Mouse (Mus musculus): Measurements from ENCODE around the gene Txk. TPM values are rescaled to one million over a fixed set of nuclear protein-coding genes. Genes with fewer than 3 reads are reported as not detected.

Gene Txk
- polyA plus RNA-seq, 1 experiment from 2014 or later: 0.74 TPM

DNA sequence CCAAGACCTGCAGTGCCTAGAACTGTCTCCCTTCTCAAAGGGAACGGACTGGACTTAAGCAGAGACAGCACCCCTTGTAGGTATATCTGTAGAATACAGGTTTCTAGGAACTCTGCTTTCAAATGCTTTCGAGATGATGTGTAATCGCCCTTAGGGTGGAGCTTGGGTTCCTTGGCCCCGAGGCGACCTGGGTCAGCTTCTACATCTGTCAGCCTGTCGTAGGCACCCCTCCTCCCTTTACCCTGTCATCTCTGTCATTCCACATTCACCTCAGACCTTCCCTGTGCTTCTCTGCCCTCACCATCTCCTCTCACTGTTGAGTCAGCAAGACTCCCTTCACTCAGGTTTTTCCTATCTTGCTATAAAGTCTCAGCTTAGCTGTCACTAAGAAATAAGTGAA is 17.3 kb upstream of the Txk start:
- Histone ChIP-seq H3K9me3 (no peaks in the 10 kb centered on the region), H3K9ac (no peak overlapping the region), H3K4me2 (no peak overlapping the region), H3K36me3 (no peaks in the 10 kb centered on the region), H3K27me3 (no peaks in the 10 kb centered on the region), H3K4me3 (no peak overlapping the region), H3K4me1 (no peaks in the 10 kb centered on the region), H3K27ac (no peak overlapping the region)
- ATAC-seq (ENCODE audit: borderline replicate concordance, extremely low read depth, low FRiP score, low TSS enrichment): no peak
- WGBS: 39% methylated on average over 6 of the region's 6 CpGs

DNA sequence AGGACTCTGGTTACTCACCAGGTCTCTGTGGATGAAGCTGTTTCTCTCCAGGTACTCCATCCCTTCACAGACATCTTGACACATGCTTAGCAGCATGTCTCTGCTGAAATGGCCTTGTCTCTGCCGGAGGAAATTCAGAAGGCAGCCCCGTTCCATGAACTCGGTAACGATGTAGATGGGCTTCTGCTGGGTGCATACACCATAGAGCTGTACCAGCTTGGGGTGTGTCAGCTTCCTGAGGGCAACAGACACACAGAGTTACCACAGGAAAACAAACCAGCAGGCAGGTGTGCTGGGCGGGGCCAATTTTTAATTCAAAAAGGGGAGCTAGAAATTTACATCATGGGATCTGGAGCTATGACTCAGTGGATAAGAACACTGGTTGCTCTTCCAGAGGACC is 11.0 kb upstream of the Txk start:
- no peak overlapping the region for H3K4me3 ChIP-seq
- no peak overlapping the region for H3K27ac ChIP-seq
- no peaks in the 10 kb centered on the region for H3K27me3 ChIP-seq
- 76% methylated on average over 5 of the region's 5 CpGs for WGBS
- no peaks in the 10 kb centered on the region for H3K9me3 ChIP-seq
- H3K36me3 ChIP-seq: no peaks in the 10 kb centered on the region
- no peak overlapping the region for H3K4me2 ChIP-seq
- no peaks in the 10 kb centered on the region for H3K4me1 ChIP-seq
- ATAC-seq (ENCODE audit: borderline replicate concordance, extremely low read depth, low FRiP score, low TSS enrichment): no peak
- no peak overlapping the region for H3K9ac ChIP-seq

DNA sequence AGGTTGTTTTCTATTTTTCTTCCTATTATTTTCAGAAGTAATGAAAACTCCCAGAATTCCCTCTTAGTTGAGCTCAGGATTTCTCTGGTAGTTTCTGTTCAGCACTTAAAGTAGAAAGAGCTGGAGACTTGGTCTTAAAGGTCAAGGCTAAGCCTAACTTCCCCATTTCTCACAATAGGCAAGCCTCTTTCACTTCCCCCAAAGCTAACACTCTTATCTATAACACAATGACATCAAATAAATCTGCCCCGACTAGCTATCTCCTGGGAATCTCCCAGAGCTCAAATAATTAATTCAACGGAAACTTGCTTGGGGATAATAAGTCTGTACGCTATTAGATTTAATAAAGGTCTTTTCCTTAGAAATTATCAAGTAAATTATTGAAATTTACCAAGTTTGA is 10.4 kb upstream of the Txk start:
- no peaks in the 10 kb centered on the region for H3K27me3 ChIP-seq
- no peaks in the 10 kb centered on the region for H3K4me1 ChIP-seq
- no peak overlapping the region for H3K9ac ChIP-seq
- no peak overlapping the region for H3K4me3 ChIP-seq
- no peak for ATAC-seq (ENCODE audit: borderline replicate concordance, extremely low read depth, low FRiP score, low TSS enrichment)
- WGBS: 42% methylated on average over 3 of the region's 3 CpGs
- no peaks in the 10 kb centered on the region for H3K36me3 ChIP-seq
- H3K27ac ChIP-seq: no peak overlapping the region
- no peak overlapping the region for H3K4me2 ChIP-seq
- no peaks in the 10 kb centered on the region for H3K9me3 ChIP-seq

DNA sequence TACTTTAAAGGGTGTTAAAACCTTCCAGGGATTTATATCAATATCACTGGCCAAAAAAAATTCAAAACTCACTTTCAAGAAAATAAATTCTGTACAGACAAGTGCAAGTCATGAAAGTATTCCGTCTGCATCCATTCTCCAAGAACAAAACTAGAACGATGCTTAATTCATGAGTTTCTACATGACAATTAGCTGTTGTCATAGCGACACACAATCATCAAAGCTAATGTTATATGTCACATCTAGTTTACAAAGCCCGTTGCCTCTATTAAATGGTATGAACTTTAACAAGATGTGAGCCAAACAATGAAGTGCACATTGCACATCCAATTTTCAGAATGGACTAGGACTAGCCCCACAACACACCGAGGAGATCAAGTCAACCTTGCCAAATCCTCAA is 9.2 kb upstream of the Txk start:
- H3K9me3 ChIP-seq: no peaks in the 10 kb centered on the region
- H3K9ac ChIP-seq: no peak overlapping the region
- no peak overlapping the region for H3K27ac ChIP-seq
- no peaks in the 10 kb centered on the region for H3K36me3 ChIP-seq
- ATAC-seq (ENCODE audit: borderline replicate concordance, extremely low read depth, low FRiP score, low TSS enrichment): no peak
- no peaks in the 10 kb centered on the region for H3K27me3 ChIP-seq
- no peak overlapping the region for H3K4me3 ChIP-seq
- H3K4me1 ChIP-seq: no peaks in the 10 kb centered on the region
- 85% methylated on average over 5 of the region's 5 CpGs for WGBS
- no peak overlapping the region for H3K4me2 ChIP-seq

DNA sequence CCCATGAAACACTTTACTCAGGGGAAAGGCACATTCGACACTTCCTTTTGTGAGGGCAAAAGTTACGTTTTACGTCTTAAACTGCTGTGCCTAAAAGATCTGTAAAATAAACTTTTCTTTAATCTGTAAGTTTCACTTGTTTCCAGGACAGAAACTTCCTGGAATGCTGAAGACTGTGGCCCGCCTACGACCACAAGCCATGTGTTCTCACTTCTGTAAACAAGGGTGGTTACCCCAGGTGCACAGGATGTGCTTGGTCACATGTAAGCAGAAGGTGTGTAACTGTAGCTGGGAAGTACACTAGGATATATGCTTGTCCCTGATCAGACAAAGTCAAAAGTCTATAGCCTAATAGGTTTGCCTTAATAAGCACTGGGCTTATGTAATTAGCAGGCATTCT is 8.7 kb upstream of the Txk start:
- whole genome bisulfite sequencing: 51% methylated on average over 5 of the region's 5 CpGs
- Histone ChIP-seq H3K36me3 (no peaks in the 10 kb centered on the region), H3K4me1 (no peaks in the 10 kb centered on the region), H3K27me3 (no peaks in the 10 kb centered on the region), H3K4me3 (no peak overlapping the region), H3K9ac (no peak overlapping the region), H3K9me3 (no peaks in the 10 kb centered on the region), H3K27ac (no peak overlapping the region), H3K4me2 (no peak overlapping the region)
- ATAC-seq (ENCODE audit: borderline replicate concordance, extremely low read depth, low FRiP score, low TSS enrichment): no peak

DNA sequence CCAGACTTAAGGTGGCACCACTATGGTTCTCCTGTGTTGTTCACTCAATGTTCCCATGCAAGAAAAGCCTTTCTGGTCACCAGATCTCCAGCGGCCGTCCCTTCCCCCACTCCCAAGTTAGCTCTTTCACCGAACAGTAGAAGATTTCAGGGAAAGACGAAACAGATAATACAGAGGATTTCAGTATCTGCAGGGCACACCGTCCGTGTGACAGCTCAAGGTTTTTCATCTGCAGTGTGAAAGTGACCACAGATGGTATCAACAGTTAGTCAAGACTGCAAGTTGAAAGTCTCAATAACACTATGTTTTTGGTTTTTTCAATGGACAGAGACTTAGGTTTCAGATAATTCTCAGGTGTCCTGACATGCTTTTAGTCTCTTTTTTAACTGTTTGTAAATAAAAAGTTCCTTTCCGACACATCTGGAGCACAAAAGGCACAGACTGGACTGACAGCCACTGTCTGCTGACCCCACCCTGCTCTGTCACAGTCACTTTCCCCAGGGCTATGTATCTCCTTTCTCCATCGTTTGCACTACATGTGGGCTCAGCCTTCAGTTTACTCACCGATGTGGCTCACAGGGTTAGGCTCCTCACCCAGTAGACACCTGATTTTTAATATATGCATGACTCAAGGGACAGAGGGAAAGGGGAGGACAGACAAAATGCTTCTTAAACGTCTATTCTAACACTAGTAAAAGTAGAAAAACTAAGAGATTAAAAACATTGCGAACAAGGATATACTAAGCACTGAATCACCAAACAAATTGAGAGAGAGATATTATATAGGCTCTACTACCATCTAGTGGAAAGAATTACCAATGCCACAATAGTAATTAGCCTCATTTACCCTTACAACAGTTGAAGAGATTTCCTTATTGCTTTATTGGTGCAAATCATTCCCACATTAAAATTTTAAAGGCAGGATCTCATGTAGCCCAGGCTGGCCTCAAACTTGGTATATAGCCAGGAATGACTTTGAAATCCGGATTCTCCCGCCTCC is 6.6 kb upstream of the Txk start:
- no peaks in the 10 kb centered on the region for H3K36me3 ChIP-seq
- H3K9ac ChIP-seq: no peak overlapping the region
- H3K27me3 ChIP-seq: no peaks in the 10 kb centered on the region
- WGBS: 65% methylated on average over 13 of the region's 13 CpGs
- no peak overlapping the region for H3K4me2 ChIP-seq
- no peaks in the 10 kb centered on the region for H3K9me3 ChIP-seq
- no peak overlapping the region for H3K27ac ChIP-seq
- no peak for ATAC-seq (ENCODE audit: borderline replicate concordance, extremely low read depth, low FRiP score, low TSS enrichment)
- no peaks in the 10 kb centered on the region for H3K4me1 ChIP-seq
- H3K4me3 ChIP-seq: no peak overlapping the region

DNA sequence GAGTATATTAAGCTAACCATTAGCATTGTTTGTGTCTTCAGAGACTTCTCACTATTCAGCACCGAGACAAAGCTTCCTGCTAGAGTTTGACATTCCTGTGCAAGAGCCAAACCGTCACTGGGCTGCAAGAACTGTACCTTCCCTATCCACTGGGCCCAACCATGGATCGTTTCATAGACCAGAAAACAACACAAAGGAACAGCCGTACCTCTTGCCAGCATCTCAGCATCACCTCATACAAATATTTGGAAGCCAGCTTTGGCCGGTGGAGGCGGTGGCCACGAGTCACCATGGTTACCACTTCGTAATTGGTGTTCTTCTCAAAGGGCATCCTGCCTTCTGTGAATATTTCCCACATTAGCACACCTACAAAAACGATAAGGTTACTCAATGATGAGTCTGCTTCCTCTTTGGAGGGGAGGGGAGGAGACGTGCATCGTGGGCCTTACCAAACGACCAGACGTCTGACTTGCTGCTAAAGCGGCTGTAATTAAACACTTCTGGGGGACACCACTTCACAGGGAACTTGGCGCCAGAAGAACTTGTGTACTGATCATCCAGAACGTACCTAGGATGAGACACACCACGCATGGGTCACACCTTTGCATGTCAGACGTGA is 4.7 kb upstream of the Txk start:
- no peaks in the 10 kb centered on the region for H3K9me3 ChIP-seq
- H3K4me1 ChIP-seq: no peaks in the 10 kb centered on the region
- no peaks in the 10 kb centered on the region for H3K27me3 ChIP-seq
- H3K4me3 ChIP-seq: no peak overlapping the region
- no peak for ATAC-seq (ENCODE audit: borderline replicate concordance, extremely low read depth, low FRiP score, low TSS enrichment)
- no peaks in the 10 kb centered on the region for H3K36me3 ChIP-seq
- H3K9ac ChIP-seq: no peak overlapping the region
- H3K27ac ChIP-seq: no peak overlapping the region
- WGBS: 64% methylated on average over 18 of the region's 18 CpGs
- no peak overlapping the region for H3K4me2 ChIP-seq

DNA sequence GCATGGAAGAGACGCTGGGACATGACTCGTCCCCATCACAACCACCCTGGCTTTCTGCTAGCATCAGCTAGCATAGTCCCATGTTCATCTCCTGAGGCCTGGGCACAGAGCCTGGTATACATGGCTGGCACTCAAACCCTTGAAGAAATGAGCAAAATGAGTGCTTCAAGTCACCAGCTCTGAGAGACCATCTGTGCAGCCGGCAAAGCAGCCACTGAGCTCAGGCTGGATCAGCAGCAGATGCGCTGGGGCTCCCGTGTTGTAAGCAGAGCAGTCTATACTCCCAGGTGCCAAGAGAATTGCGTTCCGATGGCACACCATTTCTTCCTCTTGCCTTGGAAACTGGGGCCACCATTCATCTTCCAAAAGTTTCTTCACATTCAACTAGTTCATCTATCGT is 3.4 kb upstream of the Txk start:
- H3K4me3 ChIP-seq: no peak overlapping the region
- no peak overlapping the region for H3K27ac ChIP-seq
- H3K9me3 ChIP-seq: no peaks in the 10 kb centered on the region
- no peak for ATAC-seq (ENCODE audit: borderline replicate concordance, extremely low read depth, low FRiP score, low TSS enrichment)
- no peak overlapping the region for H3K9ac ChIP-seq
- no peaks in the 10 kb centered on the region for H3K4me1 ChIP-seq
- WGBS: 84% methylated on average over 8 of the region's 8 CpGs
- H3K27me3 ChIP-seq: no peaks in the 10 kb centered on the region
- H3K4me2 ChIP-seq: no peak overlapping the region
- H3K36me3 ChIP-seq: no peaks in the 10 kb centered on the region

DNA sequence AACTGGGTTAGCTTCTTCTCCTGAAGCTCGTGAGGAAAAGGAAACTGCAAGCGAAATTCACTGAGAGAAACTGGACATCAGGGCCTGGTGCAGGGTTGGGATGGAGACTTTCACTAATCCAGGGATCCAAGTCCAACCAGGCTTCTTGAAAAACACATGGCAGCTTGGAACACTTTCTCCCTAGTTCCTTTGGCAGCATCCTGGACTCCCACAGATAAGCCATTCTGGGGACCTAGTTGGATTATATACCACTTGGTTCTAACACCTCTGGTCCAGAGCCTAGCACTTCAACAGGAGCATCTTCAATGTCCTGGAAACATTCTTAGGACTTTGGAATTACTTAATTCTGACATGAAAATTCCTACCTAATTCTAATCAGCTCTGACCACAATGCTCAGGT is 2.5 kb upstream of the Txk start:
- H3K27ac ChIP-seq: no peak overlapping the region
- 82% methylated on average over 2 of the region's 2 CpGs for WGBS
- ATAC-seq (ENCODE audit: borderline replicate concordance, extremely low read depth, low FRiP score, low TSS enrichment): no peak
- H3K9ac ChIP-seq: no peak overlapping the region
- H3K27me3 ChIP-seq: no peaks in the 10 kb centered on the region
- no peak overlapping the region for H3K4me3 ChIP-seq
- H3K9me3 ChIP-seq: no peaks in the 10 kb centered on the region
- no peaks in the 10 kb centered on the region for H3K4me1 ChIP-seq
- no peak overlapping the region for H3K4me2 ChIP-seq
- H3K36me3 ChIP-seq: no peaks in the 10 kb centered on the region

DNA sequence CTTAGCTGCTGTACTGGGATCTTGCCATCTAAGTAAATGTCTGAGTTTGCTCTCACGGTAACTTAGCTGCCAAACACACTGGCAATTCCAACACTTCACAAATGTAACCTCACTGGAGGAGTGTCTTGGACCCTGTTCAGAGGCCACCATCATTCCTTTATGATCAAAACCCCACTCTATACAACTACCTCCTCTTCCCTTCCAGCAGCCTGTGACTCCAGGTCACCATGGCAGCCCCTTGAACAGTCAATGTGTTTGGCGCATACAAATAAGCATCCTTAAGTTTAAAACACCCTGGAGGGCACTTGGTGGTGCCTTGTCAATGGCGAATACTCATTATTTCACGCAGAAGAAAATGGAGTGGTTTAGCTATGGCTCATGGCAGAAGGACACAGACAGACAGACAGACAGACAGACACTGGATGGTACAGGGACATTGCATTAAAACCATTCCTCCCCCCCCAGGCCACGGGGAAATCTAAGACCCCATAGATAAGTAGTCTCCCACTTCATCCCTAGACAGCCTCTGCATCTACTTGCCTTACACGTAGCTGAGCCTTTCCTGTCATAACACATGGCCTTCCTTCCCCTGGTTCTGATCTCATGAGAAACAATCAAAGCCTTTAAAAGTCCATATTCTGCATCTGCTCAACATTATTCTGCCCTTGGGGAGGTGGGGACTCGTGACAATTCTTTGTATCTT is 1.4 kb downstream of the Txk start:
- no peak overlapping the region for H3K27ac ChIP-seq
- H3K36me3 ChIP-seq: no peaks in the 10 kb centered on the region
- H3K4me2 ChIP-seq: no peak overlapping the region
- H3K9me3 ChIP-seq: no peaks in the 10 kb centered on the region
- H3K9ac ChIP-seq: no peak overlapping the region
- WGBS: 82% methylated on average over 7 of the region's 7 CpGs
- H3K27me3 ChIP-seq: no peaks in the 10 kb centered on the region
- H3K4me3 ChIP-seq: no peak overlapping the region
- no peak for ATAC-seq (ENCODE audit: borderline replicate concordance, extremely low read depth, low FRiP score, low TSS enrichment)
- H3K4me1 ChIP-seq: no peaks in the 10 kb centered on the region

DNA sequence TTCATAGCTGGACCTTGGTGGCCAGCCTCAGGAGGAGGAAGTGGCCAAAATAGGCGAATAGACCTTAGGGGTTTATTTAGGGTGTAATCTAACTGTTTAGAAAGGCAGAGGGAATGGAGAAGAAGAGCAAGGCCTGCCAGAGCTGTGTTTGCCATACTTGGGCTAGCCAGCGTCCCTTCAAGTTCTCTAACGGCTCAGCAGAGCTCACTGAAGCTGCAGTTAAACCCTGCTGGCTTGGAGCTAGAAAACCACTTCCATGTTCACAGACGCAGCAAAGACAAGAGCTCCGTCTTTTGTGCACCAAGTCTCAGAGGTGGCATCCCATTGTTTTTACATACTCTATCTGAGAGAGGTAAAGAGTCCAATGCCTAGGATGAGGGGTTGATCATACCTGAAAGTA is 2.4 kb downstream of the Txk start:
- no peak for ATAC-seq (ENCODE audit: borderline replicate concordance, extremely low read depth, low FRiP score, low TSS enrichment)
- Histone ChIP-seq H3K27me3 (no peaks in the 10 kb centered on the region), H3K9me3 (no peaks in the 10 kb centered on the region), H3K36me3 (no peaks in the 10 kb centered on the region), H3K4me1 (no peaks in the 10 kb centered on the region), H3K4me3 (no peak overlapping the region), H3K4me2 (no peak overlapping the region), H3K9ac (no peak overlapping the region), H3K27ac (no peak overlapping the region)
- WGBS: 78% methylated on average over 5 of the region's 5 CpGs

DNA sequence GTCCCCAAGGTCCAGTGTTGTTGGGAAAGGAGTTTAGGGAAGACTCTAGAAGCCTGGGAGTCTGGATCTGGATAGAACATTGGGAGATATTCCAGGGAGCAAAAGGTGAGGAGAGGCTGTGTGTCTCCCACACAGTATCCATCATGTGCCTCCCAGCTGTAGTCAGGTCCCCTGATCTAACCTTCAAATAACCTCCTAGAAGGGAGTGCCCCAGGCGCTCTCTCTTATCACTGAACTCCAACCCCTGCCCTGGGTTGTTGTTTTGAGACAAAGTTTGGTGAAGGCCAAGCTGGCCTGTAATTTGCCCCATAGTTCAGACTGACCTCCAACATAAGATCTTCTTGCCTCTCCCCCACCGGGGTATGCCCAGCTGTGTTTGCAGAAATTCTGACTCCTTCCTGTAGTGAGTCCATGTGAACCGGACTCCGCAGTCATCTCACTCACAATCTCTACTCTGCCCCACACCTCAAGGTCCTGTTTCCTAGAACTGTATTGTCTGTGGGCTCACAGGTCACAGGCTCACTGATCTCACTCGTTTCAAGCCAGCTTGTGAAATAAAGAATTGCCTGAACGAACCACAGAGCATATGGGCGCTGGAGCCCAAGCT is 3.8 kb downstream of the Txk start:
- Histone ChIP-seq H3K27ac (no peak overlapping the region), H3K4me3 (no peak overlapping the region), H3K27me3 (no peaks in the 10 kb centered on the region), H3K4me1 (no peaks in the 10 kb centered on the region), H3K9me3 (no peaks in the 10 kb centered on the region), H3K9ac (no peak overlapping the region), H3K36me3 (no peaks in the 10 kb centered on the region), H3K4me2 (no peak overlapping the region)
- 56% methylated on average over 7 of the region's 7 CpGs for WGBS
- ATAC-seq (ENCODE audit: borderline replicate concordance, extremely low read depth, low FRiP score, low TSS enrichment): no peak

Data from lung, embryonic 15.5 days (tissue).